Mouse (Mus musculus): ENCODE measurements around the gene Actb.
A peak's percentile ranks its signal among the peaks of the same experiment; 100 is the strongest.

Gene Actb

DNA sequence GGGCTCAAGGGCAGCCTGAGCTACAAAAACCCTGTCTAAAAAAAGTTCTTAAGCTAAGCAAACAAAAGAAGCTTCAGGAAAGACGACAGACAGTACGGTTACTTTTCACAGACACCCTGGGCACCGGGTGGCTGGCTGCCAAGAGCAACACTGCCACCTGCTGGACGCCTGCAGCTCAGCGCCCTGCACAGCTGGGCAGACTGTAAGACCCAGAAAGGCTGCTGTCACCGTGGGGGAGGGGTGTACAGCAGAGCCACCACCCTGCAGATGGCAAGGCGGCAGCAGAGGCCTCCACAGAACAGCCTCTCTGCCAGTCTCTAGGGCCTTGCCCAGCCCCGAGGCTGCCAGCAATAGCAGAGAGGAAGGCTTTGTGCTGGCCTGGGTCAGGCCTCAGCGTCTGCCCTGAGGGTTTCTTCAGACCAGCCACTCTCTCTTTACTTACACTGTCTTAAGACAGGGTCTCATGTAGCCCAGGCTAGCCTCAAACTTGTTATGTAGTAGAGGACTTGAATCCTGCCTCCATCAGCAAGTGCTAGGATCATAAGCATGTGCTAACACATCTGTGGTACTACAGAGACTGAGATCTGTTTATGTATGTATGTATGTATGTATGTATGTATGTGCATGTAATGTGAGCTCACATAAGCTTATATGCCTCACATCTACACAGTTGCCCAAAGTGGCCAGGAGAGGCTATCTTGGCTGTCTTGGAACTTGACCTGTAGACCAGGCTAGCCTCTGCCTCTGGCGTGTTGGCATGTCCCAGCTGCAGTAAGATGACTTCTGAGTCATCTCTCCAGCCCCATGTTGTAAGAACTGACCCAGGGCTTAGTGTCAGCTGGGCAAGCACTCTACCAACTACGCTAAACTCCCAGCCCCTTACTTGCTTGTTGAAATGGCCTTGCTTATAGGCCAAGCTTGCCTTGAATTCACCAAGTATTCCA, 28.9 kb downstream of the Actb start:
- peak; percentile 91 for DNase-seq (ENCODE audit: low spot score)

DNA sequence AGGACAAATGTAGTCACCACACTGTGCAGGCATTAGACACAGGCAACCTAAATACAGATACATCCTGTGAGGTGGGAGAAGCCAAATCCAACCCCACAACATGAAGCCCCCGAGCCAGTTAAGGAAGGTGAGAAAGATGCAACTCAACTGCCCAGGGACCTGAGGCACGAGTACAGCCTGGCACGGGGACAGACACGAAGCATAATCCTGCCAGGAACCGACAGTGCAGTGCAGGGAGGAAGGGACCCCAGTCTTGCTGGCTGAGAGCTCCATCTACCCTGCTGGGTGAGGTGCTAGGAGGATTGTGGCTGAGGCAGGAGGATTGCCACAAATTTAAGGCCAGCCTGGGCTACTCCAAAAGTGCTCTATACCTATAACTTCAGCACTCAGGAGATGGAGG, 29.7 kb downstream of the Actb start:
- DNase-seq (ENCODE audit: low spot score): no peak

DNA sequence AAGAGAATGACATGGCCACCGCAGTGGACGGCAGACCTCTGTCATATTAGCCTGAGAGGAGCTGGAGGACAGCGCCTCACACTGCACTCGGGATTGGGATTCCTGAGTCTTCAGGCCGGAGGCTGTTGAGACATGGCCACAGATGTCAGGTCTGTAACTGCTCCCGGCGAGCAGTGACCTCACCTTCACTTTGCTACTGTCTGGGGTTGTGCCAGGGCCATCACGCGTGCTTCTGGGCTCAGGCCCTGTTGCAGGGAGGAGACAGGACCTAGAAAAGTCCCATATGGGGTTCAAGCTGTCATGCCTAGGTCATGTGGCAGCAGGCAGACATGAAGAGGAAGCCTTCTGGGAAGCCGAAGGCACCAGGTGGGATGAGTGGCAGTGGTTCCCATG, 31.0 kb downstream of the Actb start:
- DNase-seq (ENCODE audit: low spot score): no peak

DNA sequence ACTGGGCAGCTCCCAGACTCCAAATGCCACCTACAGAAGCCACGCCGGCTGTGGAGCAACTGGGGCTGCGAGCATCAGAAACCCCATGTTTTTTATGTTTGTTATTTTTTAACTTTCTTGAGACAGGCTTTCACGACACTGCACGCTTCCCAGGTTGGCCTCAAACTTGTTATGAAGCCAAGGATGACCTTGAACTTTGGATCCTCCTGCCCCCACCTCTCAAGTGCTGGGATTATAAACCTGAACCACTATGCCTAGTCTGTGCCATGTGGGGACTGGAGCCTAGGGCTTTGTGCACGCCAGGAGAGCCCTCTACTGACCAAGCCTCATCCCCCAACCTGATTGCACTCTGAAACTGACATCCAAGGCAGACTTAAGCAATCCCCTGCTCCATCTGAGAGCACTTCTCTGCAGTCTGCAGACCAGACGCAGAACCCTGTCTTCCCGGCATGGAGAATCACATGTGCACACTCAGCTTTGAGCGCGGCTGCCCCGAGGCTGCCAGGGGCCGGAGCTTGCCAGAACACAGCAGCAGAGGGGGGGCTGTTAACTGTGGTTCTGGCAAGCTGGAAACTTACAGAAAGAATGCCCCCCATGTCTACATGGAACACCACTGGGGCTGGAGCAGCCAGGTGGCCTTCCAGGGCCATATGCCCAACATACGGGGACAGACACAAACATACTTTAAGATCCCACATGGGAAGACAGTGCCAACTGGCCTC, 31.6 kb downstream of the Actb start:
- no peak for DNase-seq (ENCODE audit: low spot score)

DNA sequence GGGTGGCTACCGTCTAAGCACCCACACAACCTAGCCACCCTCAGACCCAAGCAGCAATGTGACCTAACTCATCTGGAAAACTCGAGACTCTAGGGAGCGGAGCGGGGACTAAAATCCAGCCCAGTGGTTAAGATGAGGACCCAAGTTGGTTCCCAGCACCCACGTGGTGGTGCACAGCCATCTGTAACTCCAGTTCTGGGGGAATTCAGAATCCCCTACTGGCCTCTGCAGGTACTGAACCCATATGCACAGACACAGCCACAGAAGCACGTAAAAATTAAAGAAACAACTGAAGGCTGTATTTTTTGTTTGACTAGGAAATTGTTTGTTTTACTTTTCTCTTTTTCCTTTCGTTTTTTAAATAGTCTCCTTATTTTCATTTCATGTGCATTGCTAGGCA, 32.8 kb downstream of the Actb start:
- no peak for DNase-seq (ENCODE audit: low spot score)

DNA sequence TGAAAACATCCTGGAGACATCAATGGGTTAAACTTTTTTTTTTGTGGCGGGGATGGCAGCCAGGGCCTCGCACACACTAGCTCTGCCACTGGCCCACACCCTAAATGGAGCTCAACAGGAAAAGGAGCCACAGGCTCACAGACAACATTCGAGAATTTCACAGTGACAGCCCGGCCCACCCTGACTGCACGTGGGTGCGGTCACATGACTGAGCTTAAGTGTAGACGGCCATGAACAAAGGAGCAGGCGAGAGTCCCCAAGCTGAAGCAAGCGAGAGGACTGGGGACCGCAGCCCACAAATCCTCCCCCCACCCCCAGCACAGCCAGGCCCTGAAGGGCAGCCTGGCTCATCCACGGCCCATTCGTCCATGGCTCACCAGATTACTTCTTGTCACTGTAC, 34.8 kb downstream of the Actb start:
- no peak for DNase-seq (ENCODE audit: low spot score)

DNA sequence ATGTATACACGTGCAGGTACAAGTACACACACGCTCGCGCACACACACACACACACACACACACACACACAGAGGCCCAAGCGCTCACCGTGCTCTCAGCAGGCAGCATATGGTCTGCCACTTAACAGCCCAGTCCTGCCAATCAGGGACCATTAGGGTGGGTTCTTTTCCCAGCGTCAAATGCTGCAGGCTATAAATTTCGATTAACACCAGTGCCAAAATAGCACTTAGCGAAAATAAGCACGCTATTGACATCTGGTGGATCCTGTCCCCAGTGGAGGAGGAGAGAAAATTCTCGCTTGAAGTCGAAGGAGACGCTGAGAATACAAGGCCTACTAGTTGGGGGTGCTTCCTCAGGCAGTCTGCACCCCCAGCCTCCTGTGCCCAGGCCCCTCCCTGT, 37.1 kb downstream of the Actb start:
- no peak for DNase-seq (ENCODE audit: low spot score)

DNA sequence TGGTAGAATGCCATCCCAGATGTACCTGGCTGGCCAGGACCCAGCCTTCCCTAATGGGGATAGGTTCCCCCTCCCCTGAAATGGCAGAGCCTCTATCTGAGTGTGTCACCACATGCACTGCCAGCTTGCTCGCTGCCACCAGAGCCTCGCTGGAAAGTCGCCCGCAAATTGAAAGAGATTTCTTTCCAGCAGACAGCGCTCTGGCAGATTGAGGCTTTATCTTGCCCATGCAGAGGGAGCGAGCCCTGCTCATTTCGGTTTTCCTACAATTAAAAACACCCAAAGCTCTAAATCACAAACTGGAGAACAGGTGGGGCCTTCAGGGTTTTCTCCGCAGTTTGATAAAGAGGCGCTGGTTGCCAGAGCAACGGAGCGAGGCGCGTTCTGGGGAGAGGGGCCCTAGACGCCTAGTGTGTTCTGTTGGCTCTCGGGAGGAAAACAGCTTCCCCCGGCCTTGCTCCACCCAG, 48.8 kb downstream of the Actb start:
- peak; percentile 85 for DNase-seq (ENCODE audit: low spot score)

DNA sequence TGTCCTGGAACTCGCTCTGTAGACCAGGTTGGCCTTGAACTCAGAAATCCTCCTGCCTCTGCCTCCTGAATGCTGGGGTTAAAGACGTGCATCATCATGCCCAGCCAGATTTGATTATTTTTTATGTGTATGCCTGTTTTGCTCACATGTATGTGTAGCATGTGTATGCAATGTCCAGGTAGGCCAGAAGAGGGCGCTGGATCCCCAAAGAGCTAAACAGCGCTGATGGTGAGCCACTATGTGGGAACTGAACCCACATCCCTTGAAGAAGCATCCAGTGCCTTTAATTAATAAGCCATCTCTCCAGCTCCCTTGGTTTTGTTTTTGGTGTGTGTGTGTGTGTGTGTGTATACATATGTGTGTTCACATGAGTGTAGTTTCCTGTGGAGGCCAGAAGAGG, 50.1 kb downstream of the Actb start:
- DNase-seq (ENCODE audit: low spot score): no peak

DNA sequence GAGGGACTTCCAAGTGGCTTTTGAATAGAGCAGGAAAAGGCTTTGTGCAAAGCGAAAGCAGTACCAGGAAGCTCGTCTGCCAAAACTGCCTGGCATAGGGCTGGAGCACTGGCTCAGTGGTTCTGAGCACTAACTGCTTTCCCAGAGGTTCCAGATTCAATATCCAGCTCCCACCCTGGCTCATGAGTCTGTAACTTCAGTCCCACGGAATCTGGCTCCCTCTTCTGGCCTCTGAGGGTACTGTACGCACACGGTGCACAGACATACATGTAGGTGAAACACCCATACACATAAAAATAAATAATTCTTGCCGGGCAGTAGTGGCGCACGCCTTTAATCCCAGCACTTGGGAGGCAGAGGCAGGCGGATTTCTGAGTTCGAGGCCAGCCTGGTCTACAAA, 51.7 kb downstream of the Actb start:
- DNase-seq (ENCODE audit: low spot score): peak; percentile 68

GRCm38 (mm10) chr5:142853585-142853984, 53.0 kb downstream of the Actb start:
- no peak for DNase-seq (ENCODE audit: low spot score)

All from layer of hippocampus, adult 11-12 months (tissue).